Mouse (Mus musculus): ENCODE results near the gene Map2k7. TPM values are rescaled to one million over a fixed set of nuclear protein-coding genes. Genes with fewer than 3 reads are reported as not detected.
A peak's percentile ranks its signal among the peaks of the same experiment; 100 is the strongest.

Map2k7 gene
- 20.4 and 22.4 TPM in 2 replicates for polyA plus RNA-seq (2014; fragmentation: Nextera tagmentation; extraction: Ambion mirVana)

- Histone ChIP-seq H3K4me3 (ENCODE audit: low read depth, low read length) (peak within 1 kb of the TSS; percentile 80), H3K27me3 (ENCODE audit: control insufficient read depth, insufficient read depth, low read length) (no peaks in the 10 kb centered on the region), H3K36me3 (ENCODE audit: control insufficient read depth, insufficient read depth, low read length) (peaks cover 3% of the 10 kb centered on the region; the same call in 1 of the 2 replicates), H3K9me3 (ENCODE audit: control insufficient read depth, low read length) (no peaks in the 10 kb centered on the region), H3K27ac (ENCODE audit: low read depth, low read length) (peak within 1 kb of the TSS; percentile 86), H3K4me1 (replicated peaks; ENCODE audit: control insufficient read depth, insufficient read depth, low read length) (peaks cover 5% of the 10 kb centered on the region), H3K9ac (ENCODE audit: low read depth, low read length) (peak within 1 kb of the TSS; percentile 79), H3K4me2 (replicated peaks; ENCODE audit: low read depth, low read length) (peak within 1 kb of the TSS; percentile 54)
- ATAC-seq (ENCODE audit: low FRiP score) (peak; percentile 95), DNase-seq (ENCODE audit: low spot score) (peak; percentile 100)
- under 1% methylated on average over 67 of the region's 71 CpGs for WGBS
Measured at GRCm38 (mm10) chr8:4238434-4239192, at the start of gene Map2k7, which contains the start of gene Gm49320. Map2k7 (plus strand) TSS chr8:4238740. Gm49320 (plus strand) TSS chr8:4238865.

- WGBS = 25% methylated on average over 3 of the region's 3 CpGs
- Histone ChIP-seq H3K4me1 (replicated peaks; ENCODE audit: control insufficient read depth, insufficient read depth, low read length) (peaks cover 8% of the 10 kb centered on the region; the same call in 1 of the 2 replicates), H3K9me3 (ENCODE audit: control insufficient read depth, low read length) (no peaks in the 10 kb centered on the region), H3K27me3 (ENCODE audit: control insufficient read depth, insufficient read depth, low read length) (no peaks in the 10 kb centered on the region), H3K9ac (ENCODE audit: low read depth, low read length) (no peak overlapping the region), H3K4me3 (ENCODE audit: low read depth, low read length) (no peak overlapping the region), H3K36me3 (ENCODE audit: control insufficient read depth, insufficient read depth, low read length) (no peaks in the 10 kb centered on the region), H3K4me2 (replicated peaks; ENCODE audit: low read depth, low read length) (no peak overlapping the region), H3K27ac (ENCODE audit: low read depth, low read length) (no peak overlapping the region)
- ATAC-seq (ENCODE audit: low FRiP score) (no peak), DNase-seq (ENCODE audit: low spot score) (no peak)
Measured at GRCm38 (mm10) chr8:4189031-4189722, 49.4 kb upstream of the Map2k7 start.

- Histone ChIP-seq H3K4me3 (ENCODE audit: low read depth, low read length) (no peak overlapping the region), H3K9ac (ENCODE audit: low read depth, low read length) (no peak overlapping the region), H3K4me1 (replicated peaks; ENCODE audit: control insufficient read depth, insufficient read depth, low read length) (peaks cover 8% of the 10 kb centered on the region; the same call in 1 of the 2 replicates), H3K27ac (ENCODE audit: low read depth, low read length) (peak overlapping the region; percentile 79), H3K27me3 (ENCODE audit: control insufficient read depth, insufficient read depth, low read length) (no peaks in the 10 kb centered on the region), H3K4me2 (replicated peaks; ENCODE audit: low read depth, low read length) (no peak overlapping the region), H3K36me3 (ENCODE audit: control insufficient read depth, insufficient read depth, low read length) (no peaks in the 10 kb centered on the region), H3K9me3 (ENCODE audit: control insufficient read depth, low read length) (no peaks in the 10 kb centered on the region)
- ATAC-seq (ENCODE audit: low FRiP score) (peak; percentile 52), DNase-seq (ENCODE audit: low spot score) (peak; percentile 32)
- 44% methylated on average over 5 of the region's 5 CpGs for WGBS
Measured at GRCm38 (mm10) chr8:4192305-4192704, 46.2 kb upstream of the Map2k7 start.

DNA sequence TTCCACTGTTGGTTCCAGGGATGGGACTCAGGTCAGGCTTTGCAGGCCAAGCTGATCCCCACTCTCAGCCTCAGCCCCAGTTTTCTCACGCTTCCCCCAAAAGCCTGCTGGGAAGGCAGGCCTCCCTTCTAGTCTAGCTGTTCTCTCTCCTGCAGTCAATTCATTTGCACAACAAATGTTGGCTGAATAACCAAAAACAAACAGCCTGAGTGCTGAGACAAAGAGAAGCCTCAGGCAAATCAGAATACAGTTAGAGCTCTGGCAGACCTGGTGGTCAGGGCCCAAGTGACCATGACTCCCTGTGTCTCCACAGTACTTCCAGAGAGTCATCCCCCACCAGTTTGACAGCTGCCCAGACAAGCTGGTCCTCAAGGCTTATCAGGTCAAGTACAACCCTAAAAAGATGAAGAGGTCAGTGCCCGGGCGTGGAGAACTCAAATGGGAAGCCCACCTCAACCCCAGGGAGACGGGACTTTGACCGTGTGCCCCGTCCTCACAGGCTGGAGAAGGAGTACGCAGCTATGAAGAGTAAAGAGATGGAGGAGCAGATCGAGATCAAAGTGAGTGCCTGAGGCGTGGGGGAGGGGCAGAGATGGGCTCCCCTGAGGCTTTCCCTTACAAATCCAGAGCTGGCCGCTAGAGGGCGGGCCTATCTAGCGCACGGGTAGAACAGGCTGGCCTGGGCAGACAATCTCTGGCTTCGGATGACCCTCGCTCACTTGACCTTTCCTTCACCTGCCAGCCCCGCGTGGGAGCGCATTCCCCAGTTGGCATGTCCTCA is 45.5 kb upstream of the Map2k7 start:
- Histone ChIP-seq H3K4me3 (ENCODE audit: low read depth, low read length) (no peak overlapping the region), H3K27ac (ENCODE audit: low read depth, low read length) (peak overlapping the region; percentile 79), H3K36me3 (ENCODE audit: control insufficient read depth, insufficient read depth, low read length) (no peaks in the 10 kb centered on the region), H3K27me3 (ENCODE audit: control insufficient read depth, insufficient read depth, low read length) (no peaks in the 10 kb centered on the region), H3K4me1 (replicated peaks; ENCODE audit: control insufficient read depth, insufficient read depth, low read length) (peaks cover 8% of the 10 kb centered on the region; the same call in 1 of the 2 replicates), H3K4me2 (replicated peaks; ENCODE audit: low read depth, low read length) (peak overlapping the region; percentile 21; the same call in 1 of the 2 replicates), H3K9ac (ENCODE audit: low read depth, low read length) (no peak overlapping the region), H3K9me3 (ENCODE audit: control insufficient read depth, low read length) (no peaks in the 10 kb centered on the region)
- DNase-seq (ENCODE audit: low spot score) (peak; percentile 93), ATAC-seq (ENCODE audit: low FRiP score) (peak; percentile 90)
- WGBS = 5% methylated on average over 18 of the region's 18 CpGs

DNA sequence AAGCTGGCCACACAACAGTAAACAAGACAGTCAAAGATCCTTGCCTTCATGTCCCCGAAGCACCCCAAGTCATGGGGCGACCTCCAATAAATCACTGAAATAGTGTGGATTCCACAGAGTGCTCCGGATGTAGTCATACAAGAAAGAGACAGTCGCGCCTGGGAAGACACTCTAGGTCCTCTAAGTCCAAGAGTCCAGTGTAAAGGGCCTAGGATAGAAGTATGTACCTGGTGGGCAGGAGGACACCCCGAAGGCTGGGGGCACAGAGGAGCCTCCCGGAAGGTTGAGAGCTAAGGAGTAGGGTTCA is 45.0 kb upstream of the Map2k7 start:
- Histone ChIP-seq H3K9me3 (ENCODE audit: control insufficient read depth, low read length) (no peaks in the 10 kb centered on the region), H3K36me3 (ENCODE audit: control insufficient read depth, insufficient read depth, low read length) (no peaks in the 10 kb centered on the region), H3K4me2 (replicated peaks; ENCODE audit: low read depth, low read length) (no peak overlapping the region; the same call in 1 of the 2 replicates), H3K9ac (ENCODE audit: low read depth, low read length) (no peak overlapping the region), H3K4me1 (replicated peaks; ENCODE audit: control insufficient read depth, insufficient read depth, low read length) (peaks cover 8% of the 10 kb centered on the region; the same call in 1 of the 2 replicates), H3K27me3 (ENCODE audit: control insufficient read depth, insufficient read depth, low read length) (no peaks in the 10 kb centered on the region), H3K27ac (ENCODE audit: low read depth, low read length) (no peak overlapping the region), H3K4me3 (ENCODE audit: low read depth, low read length) (no peak overlapping the region)
- ATAC-seq (ENCODE audit: low FRiP score) (no peak; the same call in 1 of the 2 replicates), DNase-seq (ENCODE audit: low spot score) (no peak)
- 52% methylated on average over 7 of the region's 7 CpGs for WGBS

- no peak overlapping the region for H3K4me2 ChIP-seq (replicated peaks; ENCODE audit: low read depth, low read length)
- H3K27ac ChIP-seq (ENCODE audit: low read depth, low read length) = no peak overlapping the region
- peaks cover 18% of the 10 kb centered on the region for H3K27me3 ChIP-seq (ENCODE audit: control insufficient read depth, insufficient read depth, low read length)
- no peaks in the 10 kb centered on the region for H3K9me3 ChIP-seq (ENCODE audit: control insufficient read depth, low read length)
- H3K36me3 ChIP-seq (ENCODE audit: control insufficient read depth, insufficient read depth, low read length) = no peaks in the 10 kb centered on the region
- H3K9ac ChIP-seq (ENCODE audit: low read depth, low read length) = no peak overlapping the region
- no peak for ATAC-seq (ENCODE audit: low FRiP score)
- H3K4me1 ChIP-seq (replicated peaks; ENCODE audit: control insufficient read depth, insufficient read depth, low read length) = no peaks in the 10 kb centered on the region; the same call in 1 of the 2 replicates
- no peak for DNase-seq (ENCODE audit: low spot score)
- no peak overlapping the region for H3K4me3 ChIP-seq (ENCODE audit: low read depth, low read length)
- WGBS = 50% methylated on average over 2 of the region's 2 CpGs
Measured at GRCm38 (mm10) chr8:4201321-4201720, 37.2 kb upstream of the Map2k7 start.

DNA sequence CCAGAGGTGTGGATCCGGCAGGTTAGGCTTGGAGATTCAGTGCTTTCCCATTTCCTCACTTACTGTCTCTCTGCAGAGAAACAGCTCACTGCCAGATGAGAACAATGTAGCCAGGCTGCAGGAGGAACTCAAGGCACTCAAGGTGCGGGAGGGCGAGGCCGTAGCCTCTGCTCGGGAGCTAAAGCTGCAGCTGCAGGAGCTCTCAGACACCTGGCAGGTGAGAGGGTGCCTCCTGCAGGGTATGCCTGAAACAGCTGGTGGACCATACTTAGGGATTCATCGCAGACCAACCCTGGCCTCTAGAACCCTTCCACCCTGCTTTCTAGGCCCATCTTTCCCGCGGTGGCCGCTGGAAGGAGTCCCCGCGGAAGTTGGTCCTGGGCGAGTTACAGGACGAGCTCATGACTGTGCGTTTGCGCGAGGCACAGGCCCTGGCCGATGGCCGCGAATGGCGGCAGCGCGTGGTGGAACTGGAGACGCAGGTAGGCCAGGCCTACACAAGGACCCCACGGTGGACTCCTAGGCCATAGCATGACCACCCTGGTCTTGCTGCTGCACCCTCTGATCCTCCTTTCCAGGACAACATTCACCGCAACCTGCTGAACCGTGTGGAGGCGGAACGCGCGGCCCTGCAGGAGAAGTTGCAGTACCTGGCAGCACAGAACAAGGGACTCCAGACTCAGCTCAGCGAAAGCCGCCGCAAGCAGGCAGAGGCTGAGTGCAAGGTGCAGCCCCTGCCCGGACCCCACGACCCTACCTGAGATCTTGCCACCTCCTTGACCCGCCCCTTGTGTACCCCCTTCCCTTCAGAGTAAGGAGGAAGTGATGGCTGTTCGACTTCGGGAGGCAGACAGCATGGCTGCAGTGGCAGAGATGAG is 33.1 kb upstream of the Map2k7 start:
- H3K36me3 ChIP-seq (ENCODE audit: control insufficient read depth, insufficient read depth, low read length) = peaks cover 7% of the 10 kb centered on the region; the same call in 1 of the 2 replicates
- H3K9ac ChIP-seq (ENCODE audit: low read depth, low read length) = no peak overlapping the region
- no peaks in the 10 kb centered on the region for H3K9me3 ChIP-seq (ENCODE audit: control insufficient read depth, low read length)
- no peak overlapping the region for H3K4me3 ChIP-seq (ENCODE audit: low read depth, low read length)
- no peak for DNase-seq (ENCODE audit: low spot score)
- H3K4me2 ChIP-seq (replicated peaks; ENCODE audit: low read depth, low read length) = no peak overlapping the region
- no peak overlapping the region for H3K27ac ChIP-seq (ENCODE audit: low read depth, low read length)
- peaks cover 28% of the 10 kb centered on the region for H3K27me3 ChIP-seq (ENCODE audit: control insufficient read depth, insufficient read depth, low read length)
- H3K4me1 ChIP-seq (replicated peaks; ENCODE audit: control insufficient read depth, insufficient read depth, low read length) = no peaks in the 10 kb centered on the region; the same call in none of the 2 replicates
- ATAC-seq (ENCODE audit: low FRiP score) = 0 out of 2 replicates have a peak, but pooled peaks have one; percentile 1
- 12% methylated on average over 38 of the region's 38 CpGs for WGBS
